Mouse (Mus musculus) small intestine, adult 2 months (tissue): ENCODE data around the gene Lrrfip1. TPM values are rescaled to one million over a fixed set of nuclear protein-coding genes. Genes with fewer than 3 reads are reported as not detected.

Experiments used
- H3K27ac ChIP-seq: fragments of 200-500 bp; 2 replicates; pipeline ENCODE4 v1.5.1; 2012; ENCODE audit warnings: low read depth, low read length, control low read depth, inconsistent platforms; ENCODE audit not compliant: insufficient read depth
- H3K27me3 ChIP-seq: fragments of 200-500 bp; 2 replicates; pipeline ENCODE4 v1.6.1; 2012; ENCODE audit warnings: mild to moderate bottlenecking, moderate library complexity, low read length, inconsistent platforms; ENCODE audit not compliant: control insufficient read depth, insufficient read depth
- H3K36me3 ChIP-seq: fragments of 200-500 bp; 2 replicates; pipeline ENCODE4 v1.6.1; 2012; ENCODE audit warnings: mild to moderate bottlenecking, low read length, control low read depth, inconsistent platforms; ENCODE audit not compliant: control insufficient read depth, insufficient read depth
- H3K4me1 ChIP-seq: fragments of 200-500 bp; 2 replicates; pipeline ENCODE4 v1.6.1; 2012; ENCODE audit warnings: low read length, inconsistent platforms, mixed read lengths; ENCODE audit not compliant: control insufficient read depth, insufficient read depth, insufficient read length
- H3K4me3 ChIP-seq: fragments of 200-500 bp; 2 replicates; pipeline ENCODE4 v1.5.1; 2012; ENCODE audit warnings: low read depth, mild to moderate bottlenecking, control low read depth, inconsistent platforms, low read length, moderate library complexity
- CTCF ChIP-seq: fragments of 200-500 bp; IDR thresholded peaks from 2 replicates; pipeline ENCODE4 v1.5.1; 2012; ENCODE audit warnings: low read depth, mild to moderate bottlenecking, control low read depth, inconsistent platforms, low read length, moderate library complexity, mixed read lengths; ENCODE audit not compliant: insufficient replicate concordance, insufficient read length; ENCODE audit errors: extremely low read depth
- POLR2A ChIP-seq: fragments of 200-500 bp; IDR thresholded peaks from 2 replicates; pipeline ENCODE4 v1.6.1; 2012; ENCODE audit warnings: low read depth, mild to moderate bottlenecking, control low read depth, inconsistent platforms, low read length, moderate library complexity
- WGBS: fragments of 180-500 bp; shearing (Covaris S2); methylation state at CpG from one replicate; pipeline ENCODE4 v1.1.7; 2018; 5-methylcytosine and 5-hydroxymethylcytosine counted together
- polyA plus RNA-seq: library from polyadenylated mRNA; depleted of rRNA; stranded (reverse); fragments of >200 nt; gene quantifications from 2 replicates; pipeline ENCODE4 v1.2.3, GENCODE M21; 2012

Gene Lrrfip1
- polyA plus RNA-seq, 1 experiment: 9.5 TPM

- TF ChIP-seq POLR2A (no peak), CTCF (no peak)
- H3K4me3 ChIP-seq: no peak overlapping the region
- no peaks in the 10 kb centered on the region for H3K36me3 ChIP-seq
- 31% methylated on average over 2 of the region's 2 CpGs for WGBS
- no peak overlapping the region for H3K27ac ChIP-seq
- no peaks in the 10 kb centered on the region; the same call in 1 of the 2 replicates for H3K4me1 ChIP-seq
- H3K27me3 ChIP-seq: no peaks in the 10 kb centered on the region
These were observed 36.7 kb downstream of the Lrrfip1 start for GRCm38 (mm10) chr1:91035266-91035665.

GRCm38 (mm10) chr1:91037213-91037612, 38.7 kb downstream of the Lrrfip1 start:
- WGBS: 81% methylated on average over 4 of the region's 4 CpGs
- TF ChIP-seq POLR2A: no peak
- TF ChIP-seq CTCF: no peak

DNA sequence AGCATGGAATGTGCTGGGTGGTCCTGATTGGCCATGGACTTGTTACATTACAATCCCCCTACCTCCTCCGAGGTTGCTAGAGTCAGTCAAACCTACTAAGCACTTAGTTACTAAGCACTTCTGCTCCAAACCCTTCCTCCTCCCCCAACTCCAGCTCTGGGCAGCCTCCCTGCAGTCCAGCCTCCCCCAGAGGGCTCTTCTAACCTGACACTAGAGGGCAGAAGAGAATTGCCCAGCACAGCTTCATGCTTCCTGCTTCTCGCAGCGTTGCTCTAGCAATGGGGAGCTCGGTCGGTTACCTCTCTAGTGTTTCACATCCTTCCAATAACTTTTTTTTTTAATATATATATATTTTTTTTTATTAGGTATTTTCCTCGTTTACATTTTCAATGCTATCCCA, 39.5 kb downstream of the Lrrfip1 start:
- peaks cover 12% of the 10 kb centered on the region; the same call in 1 of the 2 replicates for H3K4me1 ChIP-seq
- TF ChIP-seq POLR2A (no peak), CTCF (peak; percentile 73; the same call in 1 of the 2 replicates)
- WGBS: 55% methylated on average over 6 of the region's 6 CpGs
- no peak overlapping the region for H3K4me3 ChIP-seq
- H3K27ac ChIP-seq: no peak overlapping the region
- H3K36me3 ChIP-seq: no peaks in the 10 kb centered on the region
- no peaks in the 10 kb centered on the region for H3K27me3 ChIP-seq

More at GRCm38 (mm10) chr1:91037213-91037612, 38.7 kb downstream of the Lrrfip1 start:
- Histone ChIP-seq H3K27ac (no peak overlapping the region), H3K4me3 (no peak overlapping the region), H3K36me3 (no peaks in the 10 kb centered on the region), H3K4me1 (peaks cover 11% of the 10 kb centered on the region; the same call in 1 of the 2 replicates), H3K27me3 (no peaks in the 10 kb centered on the region)

DNA sequence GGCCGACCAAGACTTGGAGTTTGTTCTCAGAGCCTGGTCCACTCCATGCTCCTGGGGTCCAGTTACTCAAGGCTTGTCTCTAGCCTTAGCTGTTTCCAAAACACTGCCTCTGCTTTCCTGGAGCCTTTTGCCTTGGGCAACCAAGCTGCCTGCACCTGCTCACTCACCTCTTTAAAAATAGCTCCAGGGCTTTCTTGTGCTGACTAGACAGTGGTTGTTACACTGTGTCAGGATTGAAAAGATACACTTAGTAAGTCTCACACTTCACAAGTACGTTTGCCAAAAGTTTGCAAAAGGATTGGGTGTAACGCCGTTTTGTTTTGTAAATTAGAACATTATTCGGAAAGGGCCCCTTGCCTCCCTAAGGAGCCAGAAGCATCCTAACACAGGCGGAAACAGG, 40.0 kb downstream of the Lrrfip1 start:
- 70% methylated on average over 6 of the region's 6 CpGs for WGBS
- H3K27ac ChIP-seq: no peak overlapping the region
- no peaks in the 10 kb centered on the region for H3K36me3 ChIP-seq
- no peak overlapping the region for H3K4me3 ChIP-seq
- TF ChIP-seq POLR2A (no peak), CTCF (no peak)
- H3K27me3 ChIP-seq: no peaks in the 10 kb centered on the region
- H3K4me1 ChIP-seq: peaks cover 17% of the 10 kb centered on the region

DNA sequence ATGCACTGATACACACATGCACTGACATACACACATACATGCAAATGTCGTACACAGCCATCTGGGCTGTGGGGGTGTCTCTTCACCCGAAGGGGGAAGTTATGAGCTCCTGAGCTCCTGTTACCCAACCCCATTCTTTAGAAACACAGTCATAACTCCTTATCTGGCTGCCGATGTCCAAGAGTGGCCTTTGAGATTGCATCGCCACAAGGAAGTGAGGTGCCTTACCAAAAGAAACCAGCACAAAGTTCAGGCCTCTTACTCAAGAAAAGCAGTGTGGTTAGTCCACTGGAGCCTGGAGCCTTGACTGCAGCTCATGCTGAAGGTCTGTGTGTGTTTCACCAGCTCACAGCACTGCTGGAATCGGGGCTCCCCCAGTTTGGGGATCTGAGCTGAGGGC, 43.1 kb downstream of the Lrrfip1 start:
- no peak overlapping the region for H3K4me3 ChIP-seq
- H3K27ac ChIP-seq: peak overlapping the region; percentile 77
- WGBS: 25% methylated on average over 5 of the region's 5 CpGs
- no peaks in the 10 kb centered on the region for H3K27me3 ChIP-seq
- peak; percentile 16; the same call in 1 of the 2 replicates for TF ChIP-seq POLR2A
- no peak for TF ChIP-seq CTCF
- no peaks in the 10 kb centered on the region for H3K36me3 ChIP-seq
- H3K4me1 ChIP-seq: peaks cover 25% of the 10 kb centered on the region

- no peak for TF ChIP-seq POLR2A
- TF ChIP-seq CTCF: no peak
- peaks cover 25% of the 10 kb centered on the region for H3K4me1 ChIP-seq
- H3K36me3 ChIP-seq: no peaks in the 10 kb centered on the region
- H3K4me3 ChIP-seq: no peak overlapping the region
- no peak overlapping the region for H3K27ac ChIP-seq
- WGBS: 26% methylated on average over 5 of the region's 5 CpGs
- no peaks in the 10 kb centered on the region for H3K27me3 ChIP-seq
These were observed 44.7 kb downstream of the Lrrfip1 start for GRCm38 (mm10) chr1:91043191-91043590.

GRCm38 (mm10) chr1:91044176-91044575, 45.6 kb downstream of the Lrrfip1 start:
- Histone ChIP-seq H3K27me3 (no peaks in the 10 kb centered on the region), H3K4me1 (peaks cover 25% of the 10 kb centered on the region), H3K36me3 (no peaks in the 10 kb centered on the region), H3K4me3 (no peak overlapping the region), H3K27ac (no peak overlapping the region)
- 67% methylated on average over 10 of the region's 10 CpGs for WGBS
- TF ChIP-seq POLR2A (no peak), CTCF (no peak)

DNA sequence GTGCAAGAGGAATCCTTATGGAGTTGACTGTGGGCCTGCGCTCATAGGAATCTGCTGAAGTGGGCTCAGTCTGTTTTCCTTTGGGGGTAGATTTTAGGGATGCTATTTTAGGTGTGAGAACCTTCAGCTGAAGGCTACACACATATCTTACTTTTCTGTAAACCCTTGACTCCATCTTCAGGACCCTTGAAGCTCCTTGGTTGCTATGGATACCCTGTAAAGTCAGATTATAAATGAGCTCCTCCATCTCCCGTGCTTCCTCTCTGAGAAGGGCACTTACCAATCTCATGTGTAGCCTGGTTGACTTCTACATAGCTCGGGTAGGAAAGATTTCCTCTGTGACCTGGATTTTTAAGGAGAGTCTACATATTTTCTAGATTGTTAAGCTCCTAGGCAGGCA, 46.1 kb downstream of the Lrrfip1 start:
- peaks cover 25% of the 10 kb centered on the region for H3K4me1 ChIP-seq
- no peak overlapping the region for H3K4me3 ChIP-seq
- H3K36me3 ChIP-seq: no peaks in the 10 kb centered on the region
- no peaks in the 10 kb centered on the region for H3K27me3 ChIP-seq
- TF ChIP-seq POLR2A (no peak), CTCF (no peak)
- WGBS: 81% methylated on average over 3 of the region's 3 CpGs
- H3K27ac ChIP-seq: no peak overlapping the region
